Mouse (Mus musculus) heart, embryonic 16.5 days (tissue): Measurements from ENCODE around the gene Ncam2. TPM values are rescaled to one million over a fixed set of nuclear protein-coding genes. Genes with fewer than 3 reads are reported as not detected.

Source experiments
- ATAC-seq: fragments of 200-750 bp; cut with Nextera tagmentation; replicated peaks from 2 replicates; pipeline ENCODE4 v1.8.0; 2017; ENCODE audit warnings: moderate number of reproducible peaks; ENCODE audit not compliant: insufficient read depth, low FRiP score; ENCODE audit errors: extremely low read depth
- H3K27ac ChIP-seq: fragments of 300-500 bp; sonication (generic); 2 replicates; pipeline ENCODE4 v1.5.1; 2014; ENCODE audit warnings: mild to moderate bottlenecking, low read length, control low read depth, moderate library complexity
- H3K27me3 ChIP-seq: fragments of 300-500 bp; sonication (generic); 2 replicates; pipeline ENCODE4 v1.6.1; 2014; ENCODE audit warnings: low read length, mixed read lengths; ENCODE audit not compliant: control insufficient read depth, insufficient read depth
- H3K36me3 ChIP-seq: fragments of 300-500 bp; sonication (generic); 2 replicates; pipeline ENCODE4 v1.6.1; 2014; ENCODE audit not compliant: control insufficient read depth, insufficient read depth
- H3K4me1 ChIP-seq: fragments of 300-500 bp; sonication (generic); 2 replicates; pipeline ENCODE4 v1.6.1; 2014; ENCODE audit warnings: low read length, mixed read lengths; ENCODE audit not compliant: control insufficient read depth, insufficient read depth
- H3K4me2 ChIP-seq: fragments of 300-500 bp; sonication (generic); 2 replicates; pipeline ENCODE4 v1.6.1; 2014; ENCODE audit warnings: low read depth, mild to moderate bottlenecking, control low read depth, low read length
- H3K4me3 ChIP-seq: fragments of 300-500 bp; sonication (generic); 2 replicates; pipeline ENCODE4 v1.5.1; 2014; ENCODE audit warnings: mild to moderate bottlenecking, control low read depth, low read length
- H3K9ac ChIP-seq: fragments of 300-500 bp; sonication (generic); 2 replicates; pipeline ENCODE4 v1.6.1; 2014; ENCODE audit warnings: low read length, control low read depth
- H3K9me3 ChIP-seq: fragments of 300-500 bp; sonication (generic); replicated peaks from 2 replicates; pipeline ENCODE4 v1.6.1; 2016; ENCODE audit warnings: low read length; ENCODE audit not compliant: control insufficient read depth
- WGBS: fragments of 180-500 bp; shearing (Covaris S2); extraction: QIAGEN DNeasy Blood & Tissue Kit; methylation state at CpG from one replicate; pipeline ENCODE4 v1.1.7; 2014; 5-methylcytosine and 5-hydroxymethylcytosine counted together
- polyA plus RNA-seq: library from polyadenylated mRNA; unstranded; fragments of >200 nt; fragmentation: Nextera tagmentation; extraction: Ambion mirVana; gene quantifications from 2 replicates; pipeline ENCODE4 v1.2.1, GENCODE M21; 2015

Ncam2 gene
- polyA plus RNA-seq, 1 experiment from 2014 or later: 0.09 TPM

- H3K27ac ChIP-seq: no peak overlapping the region
- no peak for ATAC-seq
- whole genome bisulfite sequencing: 36% methylated on average over 5 of the region's 5 CpGs
These were observed 83.7 kb downstream of the Ncam2 start for GRCm38 (mm10) chr16:81284241-81284640.

GRCm38 (mm10) chr16:81284859-81285837 is 84.7 kb downstream of the Ncam2 start:
- H3K27me3 ChIP-seq: no peaks in the 10 kb centered on the region
- H3K36me3 ChIP-seq: no peaks in the 10 kb centered on the region
- H3K4me2 ChIP-seq: no peak overlapping the region
- no peaks in the 10 kb centered on the region for H3K9me3 ChIP-seq
- H3K4me1 ChIP-seq: no peaks in the 10 kb centered on the region
- no peak overlapping the region for H3K4me3 ChIP-seq
- H3K27ac ChIP-seq: no peak overlapping the region
- H3K9ac ChIP-seq: no peak overlapping the region
- 64% methylated on average over 7 of the region's 7 CpGs for WGBS
- no peak for ATAC-seq

More at GRCm38 (mm10) chr16:81284241-81284640, 83.7 kb downstream of the Ncam2 start:
- no peak overlapping the region for H3K4me2 ChIP-seq
- H3K9me3 ChIP-seq: no peaks in the 10 kb centered on the region
- H3K27me3 ChIP-seq: no peaks in the 10 kb centered on the region
- no peaks in the 10 kb centered on the region for H3K36me3 ChIP-seq
- no peaks in the 10 kb centered on the region for H3K4me1 ChIP-seq
- no peak overlapping the region for H3K4me3 ChIP-seq
- no peak overlapping the region for H3K9ac ChIP-seq

- H3K4me2 ChIP-seq: no peak overlapping the region
- H3K36me3 ChIP-seq: no peaks in the 10 kb centered on the region
These were observed 85.4 kb downstream of the Ncam2 start for GRCm38 (mm10) chr16:81285882-81286281.

GRCm38 (mm10) chr16:81303806-81304205 is 103.3 kb downstream of the Ncam2 start:
- Histone ChIP-seq H3K27ac (no peak overlapping the region), H3K4me2 (no peak overlapping the region), H3K9me3 (no peaks in the 10 kb centered on the region), H3K9ac (no peak overlapping the region), H3K4me3 (no peak overlapping the region), H3K4me1 (no peaks in the 10 kb centered on the region), H3K27me3 (no peaks in the 10 kb centered on the region), H3K36me3 (no peaks in the 10 kb centered on the region)
- WGBS: 45% methylated on average over 2 of the region's 2 CpGs
- no peak for ATAC-seq

More at GRCm38 (mm10) chr16:81285882-81286281, 85.4 kb downstream of the Ncam2 start:
- no peak overlapping the region for H3K27ac ChIP-seq
- H3K9me3 ChIP-seq: no peaks in the 10 kb centered on the region
- H3K9ac ChIP-seq: no peak overlapping the region
- no peak overlapping the region for H3K4me3 ChIP-seq
- H3K27me3 ChIP-seq: no peaks in the 10 kb centered on the region
- H3K4me1 ChIP-seq: no peaks in the 10 kb centered on the region
- ATAC-seq: no peak
- WGBS: 79% methylated on average over 2 of the region's 2 CpGs

GRCm38 (mm10) chr16:81309215-81309614 is 108.7 kb downstream of the Ncam2 start:
- Histone ChIP-seq H3K9ac (no peak overlapping the region), H3K27me3 (no peaks in the 10 kb centered on the region), H3K4me3 (no peak overlapping the region), H3K27ac (no peak overlapping the region), H3K4me2 (no peak overlapping the region), H3K4me1 (no peaks in the 10 kb centered on the region), H3K9me3 (no peaks in the 10 kb centered on the region), H3K36me3 (no peaks in the 10 kb centered on the region)
- WGBS: 86% methylated on average over 3 of the region's 3 CpGs
- ATAC-seq: no peak

- Histone ChIP-seq H3K9me3 (no peaks in the 10 kb centered on the region), H3K4me1 (no peaks in the 10 kb centered on the region), H3K27me3 (no peaks in the 10 kb centered on the region), H3K4me2 (no peak overlapping the region), H3K36me3 (no peaks in the 10 kb centered on the region), H3K4me3 (no peak overlapping the region), H3K27ac (no peak overlapping the region), H3K9ac (no peak overlapping the region)
- 80% methylated on average over 1 of the region's 1 CpGs for WGBS
- ATAC-seq: no peak
These were observed 118.5 kb downstream of the Ncam2 start for GRCm38 (mm10) chr16:81319037-81319436.

GRCm38 (mm10) chr16:81330539-81330938 is 130.0 kb downstream of the Ncam2 start:
- H3K4me2 ChIP-seq: no peak overlapping the region
- no peaks in the 10 kb centered on the region for H3K9me3 ChIP-seq
- ATAC-seq: no peak
- no peak overlapping the region for H3K27ac ChIP-seq
- H3K9ac ChIP-seq: no peak overlapping the region
- H3K4me1 ChIP-seq: no peaks in the 10 kb centered on the region
- 23% methylated on average over 2 of the region's 2 CpGs for WGBS
- no peaks in the 10 kb centered on the region for H3K36me3 ChIP-seq
- no peaks in the 10 kb centered on the region for H3K27me3 ChIP-seq
- H3K4me3 ChIP-seq: no peak overlapping the region

GRCm38 (mm10) chr16:81365901-81366300 is 165.4 kb downstream of the Ncam2 start:
- no peaks in the 10 kb centered on the region for H3K36me3 ChIP-seq
- H3K9ac ChIP-seq: no peak overlapping the region
- WGBS: 61% methylated on average over 2 of the region's 2 CpGs
- H3K9me3 ChIP-seq: no peaks in the 10 kb centered on the region
- no peak overlapping the region for H3K4me2 ChIP-seq
- ATAC-seq: no peak
- H3K27ac ChIP-seq: no peak overlapping the region
- H3K4me1 ChIP-seq: no peaks in the 10 kb centered on the region
- no peak overlapping the region for H3K4me3 ChIP-seq
- H3K27me3 ChIP-seq: no peaks in the 10 kb centered on the region

GRCm38 (mm10) chr16:81374234-81374633 is 173.7 kb downstream of the Ncam2 start:
- Histone ChIP-seq H3K4me3 (no peak overlapping the region), H3K9me3 (no peaks in the 10 kb centered on the region), H3K36me3 (no peaks in the 10 kb centered on the region), H3K27me3 (no peaks in the 10 kb centered on the region), H3K27ac (no peak overlapping the region), H3K9ac (no peak overlapping the region), H3K4me1 (no peaks in the 10 kb centered on the region), H3K4me2 (no peak overlapping the region)
- no peak for ATAC-seq
- WGBS: 85% methylated on average over 8 of the region's 8 CpGs
